Mouse (Mus musculus): ENCODE measurements around the gene Plg. TPM values are rescaled to one million over a fixed set of nuclear protein-coding genes. Genes with fewer than 3 reads are reported as not detected.

Plg gene
- 0.05 and 0.11 TPM in 2 replicates for polyA plus RNA-seq (2015; fragmentation: Nextera tagmentation; extraction: Ambion mirVana)

- TF ChIP-seq EP300 (IDR thresholded peaks at IDR 0.05): no peak
- TF ChIP-seq CTCF (IDR thresholded peaks at IDR 0.05): no peak
- DNase-seq (ENCODE audit: low spot score) (no peak), ATAC-seq (no peak)
- no peak within 1 kb of the TSS for H3K4me3 ChIP-seq (ENCODE audit: low read depth, low read length)
- no peak within 1 kb of the TSS for H3K4me2 ChIP-seq (replicated peaks; ENCODE audit: low read depth, low read length)
- H3K9me3 ChIP-seq (ENCODE audit: low read length): no peaks in the 10 kb centered on the region
- H3K27me3 ChIP-seq (replicated peaks; ENCODE audit: insufficient read depth, low read length): no peaks in the 10 kb centered on the region
- no peaks in the 10 kb centered on the region for H3K36me3 ChIP-seq (ENCODE audit: insufficient read depth, low read length)
- H3K4me1 ChIP-seq (ENCODE audit: insufficient read depth, low read depth, low read length): no peaks in the 10 kb centered on the region
- WGBS: 77% methylated on average over 11 of the region's 11 CpGs
- no peak within 1 kb of the TSS for H3K27ac ChIP-seq (ENCODE audit: low read length)
- no peak within 1 kb of the TSS for H3K9ac ChIP-seq (replicated peaks; ENCODE audit: low read depth)
Measured at GRCm38 (mm10) chr17:12377981-12378705, at the start of gene Plg. Plg (plus strand) TSS chr17:12378608.

GRCm38 (mm10) chr17:12335115-12335514 is 43.3 kb upstream of the Plg start:
- ATAC-seq (no peak), DNase-seq (ENCODE audit: low spot score) (no peak)
- no peak for TF ChIP-seq CTCF (IDR thresholded peaks at IDR 0.05)
- TF ChIP-seq EP300 (IDR thresholded peaks at IDR 0.05): no peak
- Histone ChIP-seq H3K4me3 (ENCODE audit: low read depth, low read length) (no peak overlapping the region), H3K9me3 (ENCODE audit: low read length) (no peaks in the 10 kb centered on the region), H3K4me1 (ENCODE audit: insufficient read depth, low read depth, low read length) (no peaks in the 10 kb centered on the region), H3K9ac (replicated peaks; ENCODE audit: low read depth) (no peak overlapping the region), H3K27me3 (replicated peaks; ENCODE audit: insufficient read depth, low read length) (no peaks in the 10 kb centered on the region), H3K36me3 (ENCODE audit: insufficient read depth, low read length) (no peaks in the 10 kb centered on the region), H3K27ac (ENCODE audit: low read length) (no peak overlapping the region), H3K4me2 (replicated peaks; ENCODE audit: low read depth, low read length) (no peak overlapping the region)
- 41% methylated on average over 6 of the region's 6 CpGs for WGBS

GRCm38 (mm10) chr17:12336073-12336868 is 42.1 kb upstream of the Plg start:
- Histone ChIP-seq H3K27ac (ENCODE audit: low read length) (no peak overlapping the region), H3K27me3 (replicated peaks; ENCODE audit: insufficient read depth, low read length) (no peaks in the 10 kb centered on the region), H3K4me1 (ENCODE audit: insufficient read depth, low read depth, low read length) (no peaks in the 10 kb centered on the region), H3K9me3 (ENCODE audit: low read length) (no peaks in the 10 kb centered on the region), H3K4me3 (ENCODE audit: low read depth, low read length) (no peak overlapping the region), H3K36me3 (ENCODE audit: insufficient read depth, low read length) (no peaks in the 10 kb centered on the region), H3K9ac (replicated peaks; ENCODE audit: low read depth) (no peak overlapping the region), H3K4me2 (replicated peaks; ENCODE audit: low read depth, low read length) (no peak overlapping the region)
- no peak for ATAC-seq
- TF ChIP-seq EP300 (IDR thresholded peaks at IDR 0.05): no peak
- TF ChIP-seq CTCF (IDR thresholded peaks at IDR 0.05): no peak
- no peak for DNase-seq (ENCODE audit: low spot score)
- WGBS: 70% methylated on average over 19 of the region's 19 CpGs

- TF ChIP-seq EP300 (IDR thresholded peaks at IDR 0.05) (no peak), CTCF (IDR thresholded peaks at IDR 0.05) (no peak)
- Histone ChIP-seq H3K27me3 (replicated peaks; ENCODE audit: insufficient read depth, low read length) (no peaks in the 10 kb centered on the region), H3K4me2 (replicated peaks; ENCODE audit: low read depth, low read length) (no peak overlapping the region), H3K9me3 (ENCODE audit: low read length) (no peaks in the 10 kb centered on the region), H3K4me1 (ENCODE audit: insufficient read depth, low read depth, low read length) (no peaks in the 10 kb centered on the region), H3K4me3 (ENCODE audit: low read depth, low read length) (no peak overlapping the region), H3K36me3 (ENCODE audit: insufficient read depth, low read length) (no peaks in the 10 kb centered on the region), H3K9ac (replicated peaks; ENCODE audit: low read depth) (no peak overlapping the region), H3K27ac (ENCODE audit: low read length) (no peak overlapping the region)
- 61% methylated on average over 4 of the region's 4 CpGs for WGBS
- ATAC-seq (no peak), DNase-seq (ENCODE audit: low spot score) (no peak)
Measured at GRCm38 (mm10) chr17:12337156-12337555, 41.3 kb upstream of the Plg start.

- Histone ChIP-seq H3K4me2 (replicated peaks; ENCODE audit: low read depth, low read length) (no peak overlapping the region), H3K36me3 (ENCODE audit: insufficient read depth, low read length) (no peaks in the 10 kb centered on the region), H3K9me3 (ENCODE audit: low read length) (no peaks in the 10 kb centered on the region), H3K4me3 (ENCODE audit: low read depth, low read length) (no peak overlapping the region), H3K4me1 (ENCODE audit: insufficient read depth, low read depth, low read length) (no peaks in the 10 kb centered on the region), H3K27ac (ENCODE audit: low read length) (no peak overlapping the region), H3K9ac (replicated peaks; ENCODE audit: low read depth) (no peak overlapping the region), H3K27me3 (replicated peaks; ENCODE audit: insufficient read depth, low read length) (no peaks in the 10 kb centered on the region)
- TF ChIP-seq EP300 (IDR thresholded peaks at IDR 0.05) (no peak), CTCF (IDR thresholded peaks at IDR 0.05) (no peak)
- DNase-seq (ENCODE audit: low spot score): no peak
- 68% methylated on average over 9 of the region's 9 CpGs for WGBS
- ATAC-seq: no peak
Measured at GRCm38 (mm10) chr17:12343702-12344376, 34.6 kb upstream of the Plg start.

GRCm38 (mm10) chr17:12347462-12347861 is 30.9 kb upstream of the Plg start:
- no peak for ATAC-seq
- Histone ChIP-seq H3K9me3 (ENCODE audit: low read length) (no peaks in the 10 kb centered on the region), H3K9ac (replicated peaks; ENCODE audit: low read depth) (no peak overlapping the region), H3K4me1 (ENCODE audit: insufficient read depth, low read depth, low read length) (no peaks in the 10 kb centered on the region), H3K4me2 (replicated peaks; ENCODE audit: low read depth, low read length) (no peak overlapping the region), H3K36me3 (ENCODE audit: insufficient read depth, low read length) (no peaks in the 10 kb centered on the region), H3K27ac (ENCODE audit: low read length) (no peak overlapping the region), H3K27me3 (replicated peaks; ENCODE audit: insufficient read depth, low read length) (no peaks in the 10 kb centered on the region), H3K4me3 (ENCODE audit: low read depth, low read length) (no peak overlapping the region)
- 68% methylated on average over 1 of the region's 1 CpGs for WGBS
- no peak for DNase-seq (ENCODE audit: low spot score)
- TF ChIP-seq CTCF (IDR thresholded peaks at IDR 0.05): no peak
- TF ChIP-seq EP300 (IDR thresholded peaks at IDR 0.05): no peak

Measured in lung, postnatal 0 days (tissue).